In genomic region chr19:6040002-6040401, GRCm38 (mm10) we compare ENCODE assay signal across 28 mouse cellular contexts. TPM values are rescaled to one million over a fixed set of nuclear protein-coding genes. Genes with fewer than 3 reads are reported as not detected.
DNase-seq lines count a peak whose midpoint lies in the region; ATAC-seq and TF ChIP-seq lines count a peak whose summit lies in the region.
"Had no signal": no experiment of that assay in that cellular context is flagged by ENCODE, and none has a peak within 500 bp of the region (broad histone marks: within the 10 kb centered on the region; RNA-seq: fewer than 3 reads in every experiment).

No protein-coding gene starts in this region.

- peaks cover under 1% of the 10 kb centered on the region; the same call in 1 of the 2 replicates for H3K4me1 ChIP-seq in midbrain, postnatal 0 days (ENCODE audit: insufficient read depth, low read length)
- peaks cover 4% of the 10 kb centered on the region for H3K4me1 ChIP-seq in midbrain, embryonic 13.5 days (replicated peaks)
- H3K4me1 ChIP-seq in MEL (ENCODE audit: control insufficient read depth in 1 of 2, insufficient read depth in 2 of 2, low read length in 2 of 2), result peaks cover under 1 to 7% of the 10 kb centered on the region in 2 experiments

- H3K9me3 ChIP-seq in midbrain, postnatal 0 days (ENCODE audit: low read length), result no peaks in the 10 kb centered on the region
- H3K9me3 ChIP-seq in midbrain, embryonic 13.5 days, result no peaks in the 10 kb centered on the region
- no peaks in the 10 kb centered on the region for H3K9me3 ChIP-seq in MEL (replicated peaks; ENCODE audit: insufficient read depth, low read length)
- H3K9me3 ChIP-seq: forebrain, embryonic 13.5 days; heart, embryonic 13.5 days; limb, embryonic 13.5 days; liver, embryonic 13.5 days; lung, embryonic 15.5 days had no signal

- TF ChIP-seq RAD21 in MEL (IDR thresholded peaks at IDR 0.05; ENCODE audit: low read depth, low read length), result peak; percentile 34

- H3K4me3 ChIP-seq in layer of hippocampus, adult 2 months, result no peak overlapping the region
- H3K4me3 ChIP-seq in midbrain, postnatal 0 days (ENCODE audit: low read depth, low read length), result no peak overlapping the region
- H3K4me3 ChIP-seq in midbrain, embryonic 13.5 days (replicated peaks), result no peak overlapping the region
- H3K4me3 ChIP-seq in MEL (ENCODE audit: control insufficient read depth in 1 of 2, insufficient read depth in 1 of 2, low read depth in 2 of 2, low read length in 2 of 2), result no peak overlapping the region
- H3K4me3 ChIP-seq: forebrain, embryonic 13.5 days; heart, embryonic 13.5 days; limb, embryonic 13.5 days; liver, embryonic 13.5 days; lung, embryonic 15.5 days had no signal

- H3K27ac ChIP-seq in layer of hippocampus, adult 2 months, result no peak overlapping the region
- H3K27ac ChIP-seq in midbrain, postnatal 0 days (ENCODE audit: low read depth, low read length), result no peak overlapping the region
- no peak overlapping the region for H3K27ac ChIP-seq in midbrain, embryonic 13.5 days
- H3K27ac ChIP-seq in MEL (ENCODE audit: control insufficient read depth, low read depth, low read length), result no peak overlapping the region
- H3K27ac ChIP-seq: forebrain, embryonic 13.5 days; heart, embryonic 13.5 days; hindbrain, embryonic 14.5 days; limb, embryonic 13.5 days; liver, embryonic 13.5 days; lung, embryonic 15.5 days had no signal

- peak; percentile 56 for TF ChIP-seq CTCF in layer of hippocampus, adult 2 months (conservative IDR thresholded peaks at IDR 0.05)
- TF ChIP-seq CTCF in midbrain, postnatal 0 days (IDR thresholded peaks at IDR 0.05), result peak; percentile 38
- peak in 2 of 3 experiments; percentile 9 to 38; a peak in 2 of 6 replicates for TF ChIP-seq CTCF in MEL (IDR thresholded peaks at IDR 0.05 in 2 of 3, conservative IDR thresholded peaks at IDR 0.05 in 1 of 3; ENCODE audit: control insufficient read depth in 1 of 3, insufficient read depth in 1 of 3, low read depth in 2 of 3, low read length in 3 of 3, poor library complexity in 1 of 3, severe bottlenecking in 1 of 3)

- H3K79me2 ChIP-seq in MEL (ENCODE audit: control insufficient read depth, insufficient read depth, low read length, poor library complexity), result no peaks in the 10 kb centered on the region

- H3K27me3 ChIP-seq in midbrain, postnatal 0 days (ENCODE audit: insufficient read depth, low read length), result no peaks in the 10 kb centered on the region
- no peaks in the 10 kb centered on the region for H3K27me3 ChIP-seq in midbrain, embryonic 13.5 days
- no peaks in the 10 kb centered on the region; a peak in 1 of 4 replicates for H3K27me3 ChIP-seq in MEL (ENCODE audit: control insufficient read depth in 1 of 2, insufficient read depth in 2 of 2, low read length in 2 of 2)
- H3K27me3 ChIP-seq: forebrain, embryonic 13.5 days; heart, embryonic 13.5 days; limb, embryonic 13.5 days; liver, embryonic 13.5 days; lung, embryonic 15.5 days had no signal

- DNase-seq in layer of hippocampus, adult 2 months (ENCODE audit: low spot score in 2 of 2), result no peak
- no peak for DNase-seq in layer of hippocampus, postnatal 36 days
- no peak for DNase-seq in midbrain, postnatal 0 days (ENCODE audit: low spot score)
- DNase-seq in MEL (ENCODE audit: low read depth, low spot score), result peak; percentile 50
- no peak for DNase-seq in right cerebral cortex, postnatal 14 days
- no peak for DNase-seq in frontal cortex, postnatal 14 days (ENCODE audit: low spot score in 2 of 2)
- DNase-seq: adrenal gland, adult 8-10 months; cerebellum, adult 9-10 months; cerebellum, postnatal 36 days; gastrocnemius, postnatal 25 days; heart, adult 18-20 months; heart, postnatal 10 days; kidney, adult 2 months; kidney, postnatal 10 days; layer of hippocampus, adult 9-11 months; liver, embryonic 13.5 days; lung, postnatal 36 days; retina, postnatal 1 day; right cerebral cortex, postnatal 25 days; thymus, postnatal 4 days had no signal

- no peak for TF ChIP-seq EP300 in MEL (IDR thresholded peaks at IDR 0.05; ENCODE audit: low read depth in 1 of 2, low read length in 2 of 2)

- H3K9ac ChIP-seq in midbrain, postnatal 0 days (replicated peaks; ENCODE audit: low read length, poor library complexity, severe bottlenecking), result no peak overlapping the region
- no peak overlapping the region for H3K9ac ChIP-seq in midbrain, embryonic 13.5 days (replicated peaks)
- no peak overlapping the region for H3K9ac ChIP-seq in MEL (ENCODE audit: control insufficient read depth, low read depth, low read length, poor library complexity, severe bottlenecking)
- H3K9ac ChIP-seq: forebrain, embryonic 13.5 days; heart, embryonic 13.5 days; hindbrain, embryonic 14.5 days; limb, embryonic 13.5 days; liver, embryonic 13.5 days; lung, embryonic 15.5 days had no signal

- no peak overlapping the region for H3K4me2 ChIP-seq in midbrain, postnatal 0 days (ENCODE audit: low read depth, low read length, poor library complexity, severe bottlenecking)
- H3K4me2 ChIP-seq in midbrain, embryonic 13.5 days (replicated peaks), result no peak overlapping the region
- H3K4me2 ChIP-seq: forebrain, embryonic 13.5 days; heart, embryonic 13.5 days; hindbrain, embryonic 14.5 days; limb, embryonic 13.5 days; liver, embryonic 13.5 days; lung, embryonic 15.5 days; midbrain, embryonic 11.5 days had no signal

- no peaks in the 10 kb centered on the region for H3K36me3 ChIP-seq in midbrain, postnatal 0 days (ENCODE audit: insufficient read depth, low read length)
- H3K36me3 ChIP-seq in midbrain, embryonic 13.5 days, result no peaks in the 10 kb centered on the region
- peaks cover 0 to 5% of the 10 kb centered on the region in 2 experiments; a peak in 2 of 4 replicates for H3K36me3 ChIP-seq in MEL (ENCODE audit: control insufficient read depth in 1 of 2, insufficient read depth in 2 of 2, low read length in 2 of 2)
- H3K36me3 ChIP-seq: heart, embryonic 13.5 days; limb, embryonic 13.5 days; liver, embryonic 13.5 days; lung, embryonic 15.5 days had no signal

- ATAC-seq in midbrain, postnatal 0 days (ENCODE audit: low FRiP score), result no peak
- ATAC-seq in midbrain, embryonic 13.5 days, result no peak
- ATAC-seq: forebrain, embryonic 13.5 days; inflammation-experienced regulatory T-cells, adult 6 months had no signal

- no peak for TF ChIP-seq POLR2A in MEL (IDR thresholded peaks at IDR 0.05; ENCODE audit: control insufficient read depth in 1 of 2, insufficient read depth in 1 of 2, low read depth in 1 of 2, low read length in 2 of 2, poor library complexity in 1 of 2)

TF ChIP-seq in MEL, 35 proteins besides CTCF, POLR2A, EP300 and RAD21 (continues in another document):
- TF ChIP-seq SMC3 (IDR thresholded peaks at IDR 0.05; ENCODE audit: low read depth, low read length) (peak; percentile 41), MXI1 (IDR thresholded peaks at IDR 0.05; ENCODE audit: low read depth, low read length) (no peak), ELF1 (IDR thresholded peaks at IDR 0.05; ENCODE audit: low read depth, low read length) (no peak)

RNA-seq across cellular contexts. Expression of gene Syvn1, which starts 6.4 kb away (rescaled TPM):
- 10 to 100 TPM; 42.0 to 45.1 TPM for total RNA-seq in layer of hippocampus, adult 2 months (2021)
- 10 to 100 TPM; 46.4 to 52.3 TPM for total RNA-seq in layer of hippocampus, postnatal 36 days (2021)
- total RNA-seq in midbrain, postnatal 0 days (2014; rRNA removed), result 27.8 and 36.3 TPM in 2 replicates
- polyA plus RNA-seq in midbrain, postnatal 0 days (2015; fragmentation: Nextera tagmentation; extraction: Ambion mirVana), result 34.6 and 34.8 TPM in 2 replicates
- 27.8 and 33.8 TPM in 2 replicates for polyA plus RNA-seq in midbrain, embryonic 13.5 days (2015; fragmentation: Nextera tagmentation; extraction: Ambion mirVana)
- 12.5 and 14.3 TPM in 2 replicates for total RNA-seq in MEL (2012; rRNA removed)
- 10 to 100 TPM in 1 of 2 experiments, not detected in 1; 55.0 TPM for polyA plus RNA-seq in MEL (2012; ENCODE audit: insufficient read depth in 1 of 2, insufficient read length in 2 of 2, low read depth in 1 of 2, low replicate concordance in 2 of 2, missing spikeins in 1 of 2)

RNA-seq across cellular contexts. Expression of gene Mrpl49, which starts 17.6 kb away (rescaled TPM):
- total RNA-seq in layer of hippocampus, adult 2 months (2021), result 10 to 100 TPM; 42.8 to 49.6 TPM
- total RNA-seq in layer of hippocampus, postnatal 36 days (2021), result 10 to 100 TPM; 46.8 to 47.9 TPM
- total RNA-seq in midbrain, postnatal 0 days (2014; rRNA removed), result 34.7 and 37.3 TPM in 2 replicates
- polyA plus RNA-seq in midbrain, postnatal 0 days (2015; fragmentation: Nextera tagmentation; extraction: Ambion mirVana), result 50.0 and 55.8 TPM in 2 replicates
- 73.7 and 74.7 TPM in 2 replicates for polyA plus RNA-seq in midbrain, embryonic 13.5 days (2015; fragmentation: Nextera tagmentation; extraction: Ambion mirVana)
- total RNA-seq in MEL (2012; rRNA removed), result 65.1 and 81.6 TPM in 2 replicates
- polyA plus RNA-seq in MEL (2012; ENCODE audit: insufficient read depth in 1 of 2, insufficient read length in 2 of 2, low read depth in 1 of 2, low replicate concordance in 2 of 2, missing spikeins in 1 of 2), result 10 to 100 TPM in 1 of 2 experiments, not detected in 1; 98.7 TPM

RNA-seq across cellular contexts. Expression of gene Fau, which starts 17.6 kb away (rescaled TPM):
- 100 to 1,000 TPM; 676 to 714 TPM for total RNA-seq in layer of hippocampus, adult 2 months (2021)
- 100 to 1,000 TPM; 676 to 701 TPM for total RNA-seq in layer of hippocampus, postnatal 36 days (2021)
- total RNA-seq in midbrain, postnatal 0 days (2014; rRNA removed), result 494 and 628 TPM in 2 replicates
- 587 and 625 TPM in 2 replicates for polyA plus RNA-seq in midbrain, postnatal 0 days (2015; fragmentation: Nextera tagmentation; extraction: Ambion mirVana)
- polyA plus RNA-seq in midbrain, embryonic 13.5 days (2015; fragmentation: Nextera tagmentation; extraction: Ambion mirVana), result 632 and 647 TPM in 2 replicates
- 2,020 and 2,413 TPM in 2 replicates for total RNA-seq in MEL (2012; rRNA removed)
- polyA plus RNA-seq in MEL (2012; ENCODE audit: insufficient read depth in 1 of 2, insufficient read length in 2 of 2, low read depth in 1 of 2, low replicate concordance in 2 of 2, missing spikeins in 1 of 2), result 1,000 to 10,000 TPM in 1 of 2 experiments, not detected in 1; 2,967 TPM

RNA-seq across cellular contexts. Expression of gene Znhit2, which starts 21.0 kb away (rescaled TPM):
- total RNA-seq in layer of hippocampus, adult 2 months (2021), result 10 to 100 TPM; 39.0 to 42.5 TPM
- total RNA-seq in layer of hippocampus, postnatal 36 days (2021), result 10 to 100 TPM; 33.1 to 35.2 TPM
- total RNA-seq in midbrain, postnatal 0 days (2014; rRNA removed), result 53.3 and 59.1 TPM in 2 replicates
- 40.4 and 41.0 TPM in 2 replicates for polyA plus RNA-seq in midbrain, postnatal 0 days (2015; fragmentation: Nextera tagmentation; extraction: Ambion mirVana)
- polyA plus RNA-seq in midbrain, embryonic 13.5 days (2015; fragmentation: Nextera tagmentation; extraction: Ambion mirVana), result 27.4 and 33.1 TPM in 2 replicates
- total RNA-seq in MEL (2012; rRNA removed), result 26.3 and 37.3 TPM in 2 replicates
- 10 to 100 TPM in 1 of 2 experiments, not detected in 1; 27.0 TPM for polyA plus RNA-seq in MEL (2012; ENCODE audit: insufficient read depth in 1 of 2, insufficient read length in 2 of 2, low read depth in 1 of 2, low replicate concordance in 2 of 2, missing spikeins in 1 of 2)

RNA-seq across cellular contexts. Expression of gene Capn1, which starts 24.3 kb away (rescaled TPM):
- total RNA-seq in layer of hippocampus, adult 2 months (2021), result 10 to 100 TPM; 28.2 to 29.9 TPM
- total RNA-seq in layer of hippocampus, postnatal 36 days (2021), result 10 to 100 TPM; 20.5 to 26.0 TPM
- total RNA-seq in midbrain, postnatal 0 days (2014; rRNA removed), result 7.9 and 13.2 TPM in 2 replicates
- polyA plus RNA-seq in midbrain, postnatal 0 days (2015; fragmentation: Nextera tagmentation; extraction: Ambion mirVana), result 3.3 and 3.9 TPM in 2 replicates
- polyA plus RNA-seq in midbrain, embryonic 13.5 days (2015; fragmentation: Nextera tagmentation; extraction: Ambion mirVana), result 1.9 and 2.3 TPM in 2 replicates
- total RNA-seq in MEL (2012; rRNA removed), result 42.5 and 43.4 TPM in 2 replicates
- 10 to 100 TPM in 1 of 2 experiments, not detected in 1; 75.2 TPM for polyA plus RNA-seq in MEL (2012; ENCODE audit: insufficient read depth in 1 of 2, insufficient read length in 2 of 2, low read depth in 1 of 2, low replicate concordance in 2 of 2, missing spikeins in 1 of 2)
